Mouse (Mus musculus) myocyte (in vitro differentiated cells): Measurements from ENCODE around the gene Cd84.

Source experiments
- POLR2A ChIP-seq: IDR thresholded peaks from one replicate; pipeline ENCODE4 v1.6.1; 2011; ENCODE audit warnings: low read depth, mild to moderate bottlenecking, control low read depth, moderate library complexity; ENCODE audit not compliant: insufficient read length
- POLR2AphosphoS2 ChIP-seq: IDR thresholded peaks from one replicate; pipeline ENCODE4 v1.6.1; 2011; ENCODE audit warnings: low read depth, control low read depth; ENCODE audit not compliant: insufficient read length
- USF1 ChIP-seq: IDR thresholded peaks from one replicate; pipeline ENCODE4 v1.6.1; 2011; ENCODE audit warnings: low read depth, mild to moderate bottlenecking, control low read depth, moderate library complexity

GRCm38 (mm10) chr1:171840450-171841023 lies 1.0 kb downstream of the Cd84 start:
- TF ChIP-seq USF1 (no peak), POLR2A (no peak), POLR2AphosphoS2 (no peak)
